Mouse (Mus musculus): ENCODE data around the gene Naa40. TPM values are rescaled to one million over a fixed set of nuclear protein-coding genes. Genes with fewer than 3 reads are reported as not detected.
A peak's percentile ranks its signal among the peaks of the same experiment; 100 is the strongest.

The Naa40 gene
- polyA plus RNA-seq, 1 experiment: 10.3 TPM

DNA sequence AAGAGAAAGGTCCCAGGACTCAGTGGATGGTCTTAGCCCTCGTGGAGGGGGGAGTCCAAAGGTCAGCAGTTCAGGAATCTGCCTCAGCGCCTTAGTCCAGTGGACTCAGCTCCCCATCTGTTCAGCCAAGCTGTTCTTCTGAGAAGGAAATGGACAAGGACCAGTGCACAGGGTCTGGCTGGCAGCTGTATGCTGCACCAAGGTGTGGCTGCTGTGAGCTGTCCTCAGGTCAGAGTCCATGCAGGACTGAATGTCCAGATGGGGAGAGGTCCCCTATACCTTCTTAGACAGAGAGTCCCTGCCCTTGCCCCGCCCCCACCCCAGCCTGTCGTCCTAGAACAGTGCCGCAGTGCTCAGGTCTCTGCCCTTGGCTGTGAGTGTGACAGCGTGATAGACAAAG lies 49.3 kb downstream of the Naa40 start:
- Histone ChIP-seq H3K4me2 (ENCODE audit: low read depth) (no peak overlapping the region), H3K36me3 (ENCODE audit: control insufficient read depth, insufficient read depth) (no peaks in the 10 kb centered on the region), H3K4me3 (no peak overlapping the region), H3ac (ENCODE audit: control insufficient read depth, insufficient read length) (no peak overlapping the region), H3K27me3 (ENCODE audit: control insufficient read depth, insufficient read depth, insufficient read length) (no peaks in the 10 kb centered on the region), H3K79me2 (ENCODE audit: control insufficient read depth, insufficient read depth) (no peaks in the 10 kb centered on the region)
- TF ChIP-seq REST (IDR thresholded peaks at IDR 0.05; ENCODE audit: insufficient read depth, insufficient read length): no peak
- no peak for TF ChIP-seq USF1 (IDR thresholded peaks at IDR 0.05; ENCODE audit: low read depth)
- no peak for TF ChIP-seq MYOD1 (IDR thresholded peaks at IDR 0.05; ENCODE audit: control insufficient read depth in 1 of 3, insufficient read length in 2 of 3, low read depth in 2 of 3)
- TF ChIP-seq MAX (IDR thresholded peaks at IDR 0.05; ENCODE audit: low read depth): no peak
- no peak for TF ChIP-seq MYOG (IDR thresholded peaks at IDR 0.05; ENCODE audit: control insufficient read depth in 1 of 3, insufficient read depth in 1 of 3, insufficient read length in 2 of 3, low read depth in 2 of 3)
- TF ChIP-seq TCF12 (IDR thresholded peaks at IDR 0.05; ENCODE audit: insufficient read depth, poor library complexity, severe bottlenecking): no peak
- no peak for TF ChIP-seq TCF3 (IDR thresholded peaks at IDR 0.05; ENCODE audit: insufficient read length, low read depth)
- TF ChIP-seq POLR2A (IDR thresholded peaks at IDR 0.05; ENCODE audit: insufficient read length, low read depth): no peak
- no peak for TF ChIP-seq CEBPB (IDR thresholded peaks at IDR 0.05; ENCODE audit: insufficient read depth, poor library complexity, severe bottlenecking)

GRCm38 (mm10) chr19:7190986-7191385 lies 50.0 kb downstream of the Naa40 start:
- Histone ChIP-seq H3ac (ENCODE audit: control insufficient read depth, insufficient read length) (no peak overlapping the region), H3K36me3 (ENCODE audit: control insufficient read depth, insufficient read depth) (no peaks in the 10 kb centered on the region), H3K4me3 (no peak overlapping the region), H3K27me3 (ENCODE audit: control insufficient read depth, insufficient read depth, insufficient read length) (no peaks in the 10 kb centered on the region), H3K79me2 (ENCODE audit: control insufficient read depth, insufficient read depth) (no peaks in the 10 kb centered on the region), H3K4me2 (ENCODE audit: low read depth) (no peak overlapping the region)
- TF ChIP-seq USF1 (IDR thresholded peaks at IDR 0.05; ENCODE audit: low read depth) (no peak), MYOD1 (IDR thresholded peaks at IDR 0.05; ENCODE audit: control insufficient read depth in 1 of 3, insufficient read length in 2 of 3, low read depth in 2 of 3) (no peak), REST (IDR thresholded peaks at IDR 0.05; ENCODE audit: insufficient read depth, insufficient read length) (no peak), CEBPB (IDR thresholded peaks at IDR 0.05; ENCODE audit: insufficient read depth, poor library complexity, severe bottlenecking) (no peak), SRF (IDR thresholded peaks at IDR 0.05; ENCODE audit: control insufficient read depth, insufficient read length, low read depth) (no peak), MYOG (IDR thresholded peaks at IDR 0.05; ENCODE audit: control insufficient read depth in 1 of 3, insufficient read depth in 1 of 3, insufficient read length in 2 of 3, low read depth in 2 of 3) (no peak), POLR2AphosphoS2 (IDR thresholded peaks at IDR 0.05; ENCODE audit: insufficient read length, low read depth) (no peak), MAX (IDR thresholded peaks at IDR 0.05; ENCODE audit: low read depth) (no peak), POLR2A (IDR thresholded peaks at IDR 0.05; ENCODE audit: insufficient read length, low read depth) (no peak), TCF3 (IDR thresholded peaks at IDR 0.05; ENCODE audit: insufficient read length, low read depth) (no peak), E2F4 (IDR thresholded peaks at IDR 0.05; ENCODE audit: insufficient read depth) (no peak), TCF12 (IDR thresholded peaks at IDR 0.05; ENCODE audit: insufficient read depth, poor library complexity, severe bottlenecking) (no peak)

- no peak for TF ChIP-seq SRF (IDR thresholded peaks at IDR 0.05; ENCODE audit: control insufficient read depth, insufficient read length, low read depth)
- no peak for TF ChIP-seq REST (IDR thresholded peaks at IDR 0.05; ENCODE audit: insufficient read depth, insufficient read length)
- no peak for TF ChIP-seq E2F4 (IDR thresholded peaks at IDR 0.05; ENCODE audit: insufficient read depth)
- TF ChIP-seq USF1 (IDR thresholded peaks at IDR 0.05; ENCODE audit: low read depth): no peak
- no peak for TF ChIP-seq TCF12 (IDR thresholded peaks at IDR 0.05; ENCODE audit: insufficient read depth, poor library complexity, severe bottlenecking)
- TF ChIP-seq MYOD1 (IDR thresholded peaks at IDR 0.05; ENCODE audit: control insufficient read depth in 1 of 3, insufficient read length in 2 of 3, low read depth in 2 of 3): no peak
- no peak for TF ChIP-seq MAX (IDR thresholded peaks at IDR 0.05; ENCODE audit: low read depth)
- no peak for TF ChIP-seq POLR2A (IDR thresholded peaks at IDR 0.05; ENCODE audit: insufficient read length, low read depth)
- no peaks in the 10 kb centered on the region for H3K79me2 ChIP-seq (ENCODE audit: control insufficient read depth, insufficient read depth)
- no peak overlapping the region for H3K4me2 ChIP-seq (ENCODE audit: low read depth)
- H3ac ChIP-seq (ENCODE audit: control insufficient read depth, insufficient read length): no peak overlapping the region
- no peaks in the 10 kb centered on the region for H3K27me3 ChIP-seq (ENCODE audit: control insufficient read depth, insufficient read depth, insufficient read length)
- no peaks in the 10 kb centered on the region for H3K36me3 ChIP-seq (ENCODE audit: control insufficient read depth, insufficient read depth)
- H3K4me3 ChIP-seq: no peak overlapping the region
These were observed 52.0 kb downstream of the Naa40 start for GRCm38 (mm10) chr19:7189026-7189425.

DNA sequence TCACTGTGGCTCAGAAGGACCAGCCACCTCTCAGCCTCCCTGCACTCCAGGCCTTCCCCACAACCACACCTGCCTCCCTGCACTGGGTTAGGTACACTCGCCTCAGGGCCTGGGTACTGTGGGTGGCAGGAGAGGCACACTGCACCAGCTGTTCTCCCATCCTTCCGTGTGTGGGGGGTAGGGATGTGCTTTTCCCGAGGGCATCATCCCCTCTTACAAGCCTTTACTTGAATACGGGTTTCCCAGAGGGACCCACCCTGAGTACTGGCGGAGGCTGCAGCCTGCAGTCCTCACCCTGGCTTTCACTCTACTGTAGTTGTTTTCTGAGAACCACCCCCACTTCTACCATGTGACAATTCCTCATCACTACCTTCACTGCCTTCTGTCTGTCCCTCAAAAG lies 53.8 kb downstream of the Naa40 start:
- H3K79me2 ChIP-seq (ENCODE audit: control insufficient read depth, insufficient read depth): no peaks in the 10 kb centered on the region
- H3ac ChIP-seq (ENCODE audit: control insufficient read depth, insufficient read length): no peak overlapping the region
- no peak for TF ChIP-seq TCF12 (IDR thresholded peaks at IDR 0.05; ENCODE audit: insufficient read depth, poor library complexity, severe bottlenecking)
- TF ChIP-seq MYOD1 (IDR thresholded peaks at IDR 0.05; ENCODE audit: control insufficient read depth in 1 of 3, insufficient read length in 2 of 3, low read depth in 2 of 3): peak in 1 of 3 experiments; percentile 17
- H3K4me2 ChIP-seq (ENCODE audit: low read depth): no peak overlapping the region
- no peaks in the 10 kb centered on the region for H3K36me3 ChIP-seq (ENCODE audit: control insufficient read depth, insufficient read depth)
- no peak overlapping the region for H3K4me3 ChIP-seq
- no peaks in the 10 kb centered on the region for H3K27me3 ChIP-seq (ENCODE audit: control insufficient read depth, insufficient read depth, insufficient read length)

DNA sequence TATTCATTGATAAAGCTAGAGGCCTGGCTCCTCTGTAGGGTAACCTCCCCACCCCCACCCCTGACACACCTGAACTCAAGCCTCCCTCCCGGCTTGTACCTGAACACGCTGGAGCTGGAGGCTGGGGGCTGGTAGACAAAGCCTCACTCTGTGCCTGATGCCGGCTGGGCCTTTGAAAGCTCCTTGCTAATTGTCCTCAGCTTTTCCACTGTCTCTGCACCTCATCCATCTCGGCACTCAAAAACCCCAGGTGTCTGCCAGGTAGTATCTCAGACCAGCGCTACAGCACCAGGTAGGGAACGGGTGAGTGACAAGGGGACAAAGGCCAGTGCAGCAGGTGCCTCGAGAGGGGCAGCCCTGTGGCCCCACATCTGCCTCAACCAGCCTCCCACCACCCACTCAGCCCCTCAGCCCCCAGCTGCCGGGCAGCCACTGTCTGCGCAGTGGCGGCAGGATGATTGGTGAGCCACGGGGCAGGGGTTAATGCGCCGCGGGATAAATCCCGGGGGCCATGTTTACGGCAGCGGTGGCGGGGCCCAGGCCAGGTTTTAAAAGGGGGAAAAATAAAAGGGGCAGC lies 55.2 kb downstream of the Naa40 start:
- Histone ChIP-seq H3K4me2 (ENCODE audit: low read depth) (no peak overlapping the region), H3K27me3 (ENCODE audit: control insufficient read depth, insufficient read depth, insufficient read length) (no peaks in the 10 kb centered on the region), H3K36me3 (ENCODE audit: control insufficient read depth, insufficient read depth) (no peaks in the 10 kb centered on the region), H3K4me3 (no peak overlapping the region), H3K79me2 (ENCODE audit: control insufficient read depth, insufficient read depth) (no peaks in the 10 kb centered on the region), H3ac (ENCODE audit: control insufficient read depth, insufficient read length) (no peak overlapping the region)
- TF ChIP-seq REST (IDR thresholded peaks at IDR 0.05; ENCODE audit: insufficient read depth, insufficient read length) (no peak), POLR2A (IDR thresholded peaks at IDR 0.05; ENCODE audit: insufficient read length, low read depth) (no peak), TCF3 (IDR thresholded peaks at IDR 0.05; ENCODE audit: insufficient read length, low read depth) (no peak), CEBPB (IDR thresholded peaks at IDR 0.05; ENCODE audit: insufficient read depth, poor library complexity, severe bottlenecking) (no peak), SRF (IDR thresholded peaks at IDR 0.05; ENCODE audit: control insufficient read depth, insufficient read length, low read depth) (no peak), POLR2AphosphoS2 (IDR thresholded peaks at IDR 0.05; ENCODE audit: insufficient read length, low read depth) (no peak), TCF12 (IDR thresholded peaks at IDR 0.05; ENCODE audit: insufficient read depth, poor library complexity, severe bottlenecking) (no peak), MAX (IDR thresholded peaks at IDR 0.05; ENCODE audit: low read depth) (no peak), MYOG (IDR thresholded peaks at IDR 0.05; ENCODE audit: control insufficient read depth in 1 of 3, insufficient read depth in 1 of 3, insufficient read length in 2 of 3, low read depth in 2 of 3) (no peak), MYOD1 (IDR thresholded peaks at IDR 0.05; ENCODE audit: control insufficient read depth in 1 of 3, insufficient read length in 2 of 3, low read depth in 2 of 3) (no peak), USF1 (IDR thresholded peaks at IDR 0.05; ENCODE audit: low read depth) (no peak)
